Mouse (Mus musculus) stomach, postnatal 0 days (tissue): Measurements from ENCODE around the gene Myod1.

Experiments
- CTCF ChIP-seq: IDR thresholded peaks from 2 replicates; pipeline ENCODE4 v1.5.1; 2016; ENCODE audit warnings: antibody characterized with exemption, low read depth, mild to moderate bottlenecking, moderate library complexity
- EP300 ChIP-seq: optimal IDR thresholded peaks from 2 replicates; pipeline ENCODE3; 2016; ENCODE audit warnings: antibody characterized with exemption

- TF ChIP-seq CTCF (no peak), EP300 (no peak)
Measured at GRCm38 (mm10) chr7:46327896-46328295, 48.4 kb upstream of the Myod1 start.
